Mouse (Mus musculus) olfactory bulb, adult 2 months (tissue): ENCODE results near the gene Cacna2d4. TPM values are rescaled to one million over a fixed set of nuclear protein-coding genes. Genes with fewer than 3 reads are reported as not detected.

Experiments
- H3K27ac ChIP-seq: fragments of 200-500 bp; 2 replicates; pipeline ENCODE4 v1.5.1; 2012; ENCODE audit warnings: low read depth, low read length; ENCODE audit not compliant: insufficient read depth
- H3K4me1 ChIP-seq: fragments of 200-500 bp; 2 replicates; pipeline ENCODE4 v1.6.1; 2012; ENCODE audit warnings: low read length; ENCODE audit not compliant: control insufficient read depth, insufficient read depth
- H3K4me3 ChIP-seq: fragments of 200-500 bp; 2 replicates; pipeline ENCODE4 v1.5.1; 2012; ENCODE audit warnings: mild to moderate bottlenecking, low read depth, low read length, moderate library complexity; ENCODE audit not compliant: insufficient read depth
- CTCF ChIP-seq: fragments of 200-500 bp; IDR thresholded peaks from 2 replicates; pipeline ENCODE4 v1.5.1; 2012; ENCODE audit warnings: low read depth, mild to moderate bottlenecking, low read length, moderate library complexity; ENCODE audit not compliant: insufficient read depth
- POLR2A ChIP-seq: fragments of 200-500 bp; IDR thresholded peaks from 2 replicates; pipeline ENCODE4 v1.6.1; 2012; ENCODE audit warnings: mild to moderate bottlenecking, low read depth, low read length, moderate library complexity; ENCODE audit not compliant: insufficient read depth
- WGBS: fragments of 180-500 bp; shearing (Covaris S2); methylation state at CpG from one replicate; pipeline ENCODE4 v1.1.7; 2018; 5-methylcytosine and 5-hydroxymethylcytosine counted together
- polyA plus RNA-seq: library from polyadenylated mRNA; stranded (reverse); fragments of >200 nt; gene quantifications from 2 replicates; pipeline ENCODE4 v1.2.4, GENCODE M21; 2012; ENCODE audit warnings: low replicate concordance; ENCODE audit not compliant: missing spikeins, insufficient read depth, insufficient read length

Cacna2d4 gene
- polyA plus RNA-seq, 1 experiment = not detected

GRCm38 (mm10) chr6:119399371-119399770, 163.0 kb downstream of the Cacna2d4 start:
- Histone ChIP-seq H3K4me1 (no peaks in the 10 kb centered on the region; the same call in 1 of the 2 replicates), H3K4me3 (no peak overlapping the region), H3K27ac (no peak overlapping the region)
- WGBS = 95% methylated on average over 3 of the region's 3 CpGs
- no peak for TF ChIP-seq CTCF
- TF ChIP-seq POLR2A = no peak

DNA sequence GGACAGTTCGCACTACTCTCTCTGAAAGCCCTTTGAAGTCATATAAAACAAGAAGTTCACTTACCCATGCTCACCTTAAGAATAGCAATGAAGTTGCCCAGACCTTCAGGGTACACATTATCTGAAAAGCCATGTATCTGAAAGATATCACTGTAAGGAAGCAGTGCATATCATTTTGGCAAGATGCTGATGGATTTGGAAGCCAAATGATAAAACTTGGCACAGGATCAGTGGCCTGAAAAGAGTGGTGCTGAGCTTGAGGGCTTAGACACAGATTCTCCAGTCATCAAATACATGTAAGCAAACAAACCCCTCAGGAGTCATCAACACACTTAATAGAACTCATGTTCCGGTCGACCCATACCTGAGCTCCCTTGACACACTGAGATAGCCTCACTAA, 164.3 kb downstream of the Cacna2d4 start:
- 92% methylated on average over 3 of the region's 3 CpGs for WGBS
- TF ChIP-seq CTCF (no peak), POLR2A (no peak)
- H3K27ac ChIP-seq = no peak overlapping the region
- H3K4me3 ChIP-seq = no peak overlapping the region
- no peaks in the 10 kb centered on the region; the same call in 1 of the 2 replicates for H3K4me1 ChIP-seq

- H3K4me1 ChIP-seq = no peaks in the 10 kb centered on the region
- TF ChIP-seq POLR2A (no peak), CTCF (no peak)
- 88% methylated on average over 8 of the region's 8 CpGs for WGBS
- no peak overlapping the region for H3K27ac ChIP-seq
- H3K4me3 ChIP-seq = no peak overlapping the region
Observed at GRCm38 (mm10) chr6:119401545-119402304, 165.4 kb downstream of the Cacna2d4 start.

Other genes starting within 250 kb of the Cacna2d4 start
- gene Dcp1b, start 61.3 kb upstream of the Cacna2d4 start, polyA plus RNA-seq = not detected in 2 replicates
- gene Cacna1c, start 40.1 kb upstream of the Cacna2d4 start, polyA plus RNA-seq = 35.8 TPM in 1 of 2 replicates, not detected in the other
- gene Lrtm2, start 94.2 kb downstream of the Cacna2d4 start, polyA plus RNA-seq = not detected in 2 replicates
- gene Adipor2, start 181.2 kb downstream of the Cacna2d4 start, polyA plus RNA-seq = not detected in 2 replicates
- not detected in 2 replicates for gene Fbxl14, start 243.1 kb downstream of the Cacna2d4 start, polyA plus RNA-seq